11 mouse cellular contexts compared by ENCODE assay signal in the genomic region with DNA sequence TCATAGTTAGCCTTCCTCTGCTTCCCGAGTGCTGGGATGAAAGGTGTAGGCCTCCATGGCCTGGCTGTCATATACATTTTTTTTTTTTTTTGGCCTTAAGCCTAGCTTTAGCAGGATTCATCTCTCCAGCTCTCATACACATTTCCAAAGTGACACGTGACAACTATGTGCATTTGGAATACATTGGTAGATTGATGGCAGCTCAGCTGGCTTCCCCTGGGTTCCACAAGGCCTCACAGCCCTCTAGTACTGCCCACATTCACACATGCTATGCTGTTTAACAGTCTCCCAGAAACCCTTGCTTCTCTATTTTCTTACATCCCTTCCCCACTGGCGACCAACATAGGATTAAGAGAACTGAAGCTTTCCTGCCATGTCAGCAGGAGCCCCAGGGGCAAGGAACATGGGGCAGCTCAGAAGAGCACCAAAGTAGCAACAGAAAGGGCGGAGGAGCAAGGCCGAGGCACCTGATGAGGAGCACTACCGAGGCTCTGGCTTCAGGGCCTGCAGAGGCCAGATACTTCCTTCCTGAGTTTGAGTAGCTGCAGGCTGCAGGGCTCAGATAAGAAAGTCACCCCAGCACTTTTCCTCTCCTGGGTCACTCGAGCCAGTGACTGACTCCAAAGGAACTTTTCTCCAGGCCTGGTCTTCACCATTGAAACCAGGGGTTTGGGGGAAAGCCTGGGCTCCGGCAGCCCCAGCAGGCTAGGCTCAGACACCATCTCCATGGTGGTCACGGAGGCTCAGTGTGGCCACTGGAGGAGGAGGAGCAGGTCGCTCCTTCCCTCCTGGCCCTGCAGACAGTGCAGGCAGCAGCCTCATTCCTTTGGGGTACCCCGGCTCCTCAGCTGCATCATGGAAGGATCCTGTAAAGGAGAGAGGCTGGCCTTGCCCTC. TPM values are rescaled to one million over a fixed set of nuclear protein-coding genes. Genes with fewer than 3 reads are reported as not detected.
DNase-seq lines count a peak whose midpoint lies in the region; ATAC-seq and TF ChIP-seq lines count a peak whose summit lies in the region.
"Had no signal": no experiment of that assay in that cellular context is flagged by ENCODE, and none has a peak within 500 bp of the region (broad histone marks: within the 10 kb centered on the region; RNA-seq: fewer than 3 reads in every experiment).

No protein-coding gene starts in this region.

- 73% methylated on average over 11 of the region's 11 CpGs for WGBS in liver, adult 2 months
- 80% methylated on average over 11 of the region's 11 CpGs for WGBS in stomach, embryonic 16.5 days

- H3K4me2 ChIP-seq in stomach, embryonic 16.5 days (ENCODE audit: low read depth, low read length) = no peak overlapping the region

- H3K36me3 ChIP-seq in liver, adult 2 months (ENCODE audit: control insufficient read depth, insufficient read depth, low read length) = peaks cover 20% of the 10 kb centered on the region
- H3K36me3 ChIP-seq in stomach, embryonic 16.5 days (ENCODE audit: control insufficient read depth, insufficient read depth, low read length) = peaks cover 32% of the 10 kb centered on the region

- H3K4me1 ChIP-seq in liver, adult 2 months (ENCODE audit: control insufficient read depth, insufficient read depth, low read length) = no peaks in the 10 kb centered on the region
- H3K4me1 ChIP-seq in stomach, embryonic 16.5 days (ENCODE audit: control insufficient read depth, insufficient read depth, low read length) = 0 out of 2 replicates have a peak, but pooled peaks cover 3% of the 10 kb centered on the region

- H3K27ac ChIP-seq in gastrocnemius, adult 2 months = peak overlapping the region; percentile 56
- H3K27ac ChIP-seq in liver, adult 2 months (replicated peaks; ENCODE audit: insufficient read depth, low read depth, low read length) = peak overlapping the region; percentile 30; the same call in 1 of the 2 replicates
- H3K27ac ChIP-seq in stomach, embryonic 16.5 days (ENCODE audit: low read length) = no peak overlapping the region

- ATAC-seq in stomach, embryonic 16.5 days (ENCODE audit: insufficient read depth, low FRiP score) = peak; percentile 11; the same call in 1 of the 2 replicates
- no peak for ATAC-seq in activated CD4-positive, CD25-positive, alpha-beta regulatory T cell, adult 4 months

- TF ChIP-seq CTCF in gastrocnemius, adult 2 months (IDR thresholded peaks at IDR 0.05) = no peak
- no peak for TF ChIP-seq CTCF in liver, adult 2 months (IDR thresholded peaks at IDR 0.05; ENCODE audit: low read depth, low read length)

- TF ChIP-seq POLR2A in liver, adult 2 months (IDR thresholded peaks at IDR 0.05; ENCODE audit: extremely low read depth, insufficient read depth, low read length) = no peak

- intact Hi-C loops in gastrocnemius, adult 2 months (cut with DNase I) = no loop called here

- H3K79me2 ChIP-seq in liver, adult 2 months (ENCODE audit: control insufficient read depth, insufficient read depth, low read length) = no peaks in the 10 kb centered on the region

- no peaks in the 10 kb centered on the region for H3K27me3 ChIP-seq in liver, adult 2 months (ENCODE audit: control insufficient read depth, insufficient read depth, low read length)
- no peaks in the 10 kb centered on the region for H3K27me3 ChIP-seq in stomach, embryonic 16.5 days (ENCODE audit: control insufficient read depth, insufficient read depth, low read length)

- no peak for DNase-seq in gastrocnemius, adult 2 months
- no peak for DNase-seq in gastrocnemius, postnatal 4 days (ENCODE audit: low spot score in 2 of 2)
- DNase-seq in lung, postnatal 36 days = peak; percentile 50
- DNase-seq in lung, postnatal 25 days (ENCODE audit: low spot score) = no peak
- DNase-seq in liver, adult 2 months (ENCODE audit: extremely low read depth, low read depth, low spot score) = no peak
- no peak for DNase-seq in thymus, adult 18-20 months
- DNase-seq: cerebellum, postnatal 25 days; left cerebral cortex, postnatal 4 days had no signal

- H3K9me3 ChIP-seq in stomach, embryonic 16.5 days (replicated peaks; ENCODE audit: control insufficient read depth, low read length) = no peaks in the 10 kb centered on the region

- H3K9ac ChIP-seq in liver, adult 2 months (ENCODE audit: low read depth, low read length) = no peak overlapping the region
- H3K9ac ChIP-seq in stomach, embryonic 16.5 days (ENCODE audit: low read length) = no peak overlapping the region

- no peak overlapping the region for H3K4me3 ChIP-seq in gastrocnemius, adult 2 months
- no peak overlapping the region for H3K4me3 ChIP-seq in liver, adult 2 months (ENCODE audit: insufficient read depth, low read depth, low read length)
- H3K4me3 ChIP-seq in stomach, embryonic 16.5 days (replicated peaks; ENCODE audit: low read length) = no peak overlapping the region

RNA-seq across cellular contexts. Expression of gene Samm50, which starts 17.7 kb away (rescaled TPM):
- total RNA-seq in gastrocnemius, adult 2 months (2021) = 100 to 1,000 TPM; 154 to 224 TPM
- 100 to 1,000 TPM; 160 to 165 TPM for total RNA-seq in gastrocnemius, postnatal 4 days (2021)
- 46.4 and 58.3 TPM in 2 replicates for total RNA-seq in liver, adult 2 months (2014; rRNA removed)
- 8.8 and 11.5 TPM in 2 replicates for polyA plus RNA-seq in liver, adult 2 months (2012; rRNA removed)
- polyA plus RNA-seq in stomach, embryonic 16.5 days (2015; fragmentation: Nextera tagmentation; extraction: Ambion mirVana) = 107 and 116 TPM in 2 replicates
- 10 to 100 TPM; 44.6 to 47.6 TPM for polyA plus RNA-seq in activated CD4-positive, CD25-positive, alpha-beta regulatory T cell, adult 4 months (2017; shearing (Covaris generic))

RNA-seq across cellular contexts. Expression of gene Parvb, which starts 22.1 kb away (rescaled TPM):
- 10 to 100 TPM; 48.4 to 63.3 TPM for total RNA-seq in gastrocnemius, adult 2 months (2021)
- 100 to 1,000 TPM; 130 to 134 TPM for total RNA-seq in gastrocnemius, postnatal 4 days (2021)
- 0.55 and 0.94 TPM in 2 replicates for total RNA-seq in liver, adult 2 months (2014; rRNA removed)
- 1.4 and 2.0 TPM in 2 replicates for polyA plus RNA-seq in liver, adult 2 months (2012; rRNA removed)
- polyA plus RNA-seq in stomach, embryonic 16.5 days (2015; fragmentation: Nextera tagmentation; extraction: Ambion mirVana) = 2.7 and 3.2 TPM in 2 replicates
- polyA plus RNA-seq in activated CD4-positive, CD25-positive, alpha-beta regulatory T cell, adult 4 months (2017; shearing (Covaris generic)) = 1 to 10 TPM in 1 of 2 experiments, not detected in 1; 1.9 TPM

RNA-seq across cellular contexts. Expression of gene Pnpla3, which starts 42.1 kb away (rescaled TPM):
- total RNA-seq in gastrocnemius, adult 2 months (2021) = 10 to 100 TPM in 1 of 2 experiments, 1 to 10 TPM in 1; 1.8 to 18.9 TPM
- 1 to 10 TPM; 4.5 to 6.0 TPM for total RNA-seq in gastrocnemius, postnatal 4 days (2021)
- total RNA-seq in liver, adult 2 months (2014; rRNA removed) = 1.2 and 2.6 TPM in 2 replicates
- 4.7 and 10.6 TPM in 2 replicates for polyA plus RNA-seq in liver, adult 2 months (2012; rRNA removed)
- polyA plus RNA-seq in stomach, embryonic 16.5 days (2015; fragmentation: Nextera tagmentation; extraction: Ambion mirVana) = 0.80 and 1.3 TPM in 2 replicates
- not detected for polyA plus RNA-seq in activated CD4-positive, CD25-positive, alpha-beta regulatory T cell, adult 4 months (2017; shearing (Covaris generic))
- polyA plus RNA-seq: C2C12 had no signal

Comparison
In these comparisons a context has a peak if more than half of its experiments do, and no peak if none do; other contexts are left out.
1. RNA of gene Parvb, which starts 22.1 kb away (total RNA-seq): 130 to 134 TPM in gastrocnemius, postnatal 4 days and 48.4 to 63.3 TPM in gastrocnemius, adult 2 months; 0.55 to 0.94 TPM in liver, adult 2 months; every median in the first group is over 10 times any median in the second.